Mouse (Mus musculus) E14TG2a.4 (cell line): ENCODE results near the gene Ptgr2.

Experiments
- CTCF ChIP-seq: conservative IDR thresholded peaks from 2 replicates; pipeline ENCODE4 v1.5.1; 2014; ENCODE audit warnings: low read length
- NANOG ChIP-seq: IDR thresholded peaks from 2 replicates; pipeline ENCODE4 v1.6.1; 2014; ENCODE audit warnings: borderline replicate concordance, low read length, mixed read lengths
- POU5F1 ChIP-seq: IDR thresholded peaks from 2 replicates; pipeline ENCODE4 v1.6.1; 2014; ENCODE audit warnings: low read length, borderline replicate concordance

DNA sequence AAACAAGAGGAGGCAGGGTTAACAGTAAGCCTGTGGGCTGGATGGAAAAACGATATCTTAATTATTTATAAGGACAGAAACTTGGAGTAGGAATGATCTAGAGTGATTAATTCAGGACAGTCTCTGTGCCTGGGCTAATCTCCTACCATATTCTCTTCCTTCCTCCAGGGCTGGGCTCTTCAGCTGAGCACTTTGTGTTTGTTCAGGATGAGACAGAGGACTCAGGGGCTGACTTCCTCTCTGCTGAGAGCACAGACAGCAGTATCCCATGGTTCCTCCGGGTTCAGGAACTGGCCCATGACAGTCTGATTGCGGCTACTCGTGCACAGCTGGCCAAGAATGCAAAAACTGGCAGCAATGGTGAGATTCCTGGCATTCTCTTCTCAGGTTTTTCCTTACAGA, 42.1 kb downstream of the Ptgr2 start:
- TF ChIP-seq CTCF, result no peak
- TF ChIP-seq NANOG, result no peak
- no peak for TF ChIP-seq POU5F1
